In the genomic region with DNA sequence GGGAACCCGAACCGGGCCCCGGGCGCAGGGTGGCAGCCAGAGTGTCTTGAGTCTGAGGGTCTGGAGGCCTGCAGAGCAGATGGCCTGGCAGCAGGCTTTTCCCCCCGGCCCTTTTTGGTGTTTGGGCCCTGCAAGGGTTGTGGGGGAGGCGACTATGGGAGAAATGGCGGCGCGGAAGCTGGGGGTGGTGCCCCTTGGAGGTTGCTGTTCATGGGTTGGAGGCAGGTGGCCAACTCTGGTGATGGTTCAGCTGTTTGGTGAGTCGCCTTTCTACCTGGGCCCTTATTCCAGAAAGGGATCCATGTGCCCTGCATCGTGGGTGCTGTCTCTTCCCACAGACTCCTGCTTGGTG, we compare ENCODE assay signal across 8 mouse cellular contexts. TPM values are rescaled to one million over a fixed set of nuclear protein-coding genes. Genes with fewer than 3 reads are reported as not detected.
DNase-seq lines count a peak whose midpoint lies in the region; ATAC-seq and TF ChIP-seq lines count a peak whose summit lies in the region.

No protein-coding gene starts in this region.

- peak; percentile 14 to 37 for DNase-seq in spleen, postnatal 10 days (ENCODE audit: low spot score in 2 of 2)
- no peak for DNase-seq in spleen, adult 12 weeks (ENCODE audit: low spot score)
- peak; percentile 62 for DNase-seq in brain, adult 2 months (ENCODE audit: low read depth, low spot score)
- peak; percentile 31 for DNase-seq in forebrain, embryonic 14.5 days (ENCODE audit: low spot score)
- peak; percentile 47 for DNase-seq in hindbrain, postnatal 0 days (ENCODE audit: low spot score)
- DNase-seq in midbrain, postnatal 0 days (ENCODE audit: low spot score), result peak; percentile 4
- DNase-seq in c-Kit-positive CD71-positive TER-119-positive erythroid progenitor cells, embryonic 14.5 days (ENCODE audit: low spot score), result no peak

- peak overlapping the region; percentile 50 for H3K4me2 ChIP-seq in forebrain, embryonic 14.5 days (ENCODE audit: low read length)
- peak overlapping the region; percentile 54 for H3K4me2 ChIP-seq in hindbrain, postnatal 0 days (ENCODE audit: low read depth, low read length)
- peak overlapping the region; percentile 44 for H3K4me2 ChIP-seq in limb, embryonic 15.5 days
- H3K4me2 ChIP-seq in midbrain, postnatal 0 days (ENCODE audit: low read depth, low read length, poor library complexity, severe bottlenecking), result peak overlapping the region; percentile 47

- peak overlapping the region; percentile 78 for H3K9ac ChIP-seq in forebrain, embryonic 14.5 days (ENCODE audit: low read length)
- H3K9ac ChIP-seq in hindbrain, postnatal 0 days (replicated peaks; ENCODE audit: low read length), result peak overlapping the region; percentile 77
- peak overlapping the region; percentile 62 for H3K9ac ChIP-seq in limb, embryonic 15.5 days
- peak overlapping the region; percentile 70 for H3K9ac ChIP-seq in midbrain, postnatal 0 days (replicated peaks; ENCODE audit: low read length, poor library complexity, severe bottlenecking)

- no peaks in the 10 kb centered on the region for H3K4me1 ChIP-seq in forebrain, embryonic 14.5 days (ENCODE audit: control insufficient read depth, insufficient read depth, low read length)
- H3K4me1 ChIP-seq in hindbrain, postnatal 0 days (ENCODE audit: insufficient read depth, low read length), result no peaks in the 10 kb centered on the region
- H3K4me1 ChIP-seq in limb, embryonic 15.5 days, result no peaks in the 10 kb centered on the region
- H3K4me1 ChIP-seq in midbrain, postnatal 0 days (ENCODE audit: insufficient read depth, low read length), result no peaks in the 10 kb centered on the region

- TF ChIP-seq CTCF in hindbrain, postnatal 0 days (IDR thresholded peaks at IDR 0.05; ENCODE audit: low read depth), result no peak
- TF ChIP-seq CTCF in midbrain, postnatal 0 days (IDR thresholded peaks at IDR 0.05), result no peak

- peak overlapping the region; percentile 57 for H3K4me3 ChIP-seq in forebrain, embryonic 14.5 days (ENCODE audit: low read depth, low read length)
- peak overlapping the region; percentile 64 for H3K4me3 ChIP-seq in hindbrain, postnatal 0 days (ENCODE audit: low read length)
- peak overlapping the region; percentile 62 for H3K4me3 ChIP-seq in limb, embryonic 15.5 days
- H3K4me3 ChIP-seq in midbrain, postnatal 0 days (ENCODE audit: low read depth, low read length), result peak overlapping the region; percentile 61

- H3K36me3 ChIP-seq in forebrain, embryonic 14.5 days (ENCODE audit: control insufficient read depth, insufficient read depth, low read length), result peaks cover 25% of the 10 kb centered on the region; the same call in 1 of the 2 replicates
- H3K36me3 ChIP-seq in hindbrain, postnatal 0 days (ENCODE audit: insufficient read depth, low read length), result 0 out of 2 replicates have a peak, but pooled peaks cover 3% of the 10 kb centered on the region
- peaks cover 8% of the 10 kb centered on the region; the same call in 1 of the 2 replicates for H3K36me3 ChIP-seq in limb, embryonic 15.5 days
- H3K36me3 ChIP-seq in midbrain, postnatal 0 days (ENCODE audit: insufficient read depth, low read length), result peaks cover 6% of the 10 kb centered on the region; the same call in 1 of the 2 replicates

- WGBS in forebrain, embryonic 14.5 days, result 37% methylated on average over 11 of the region's 11 CpGs
- 44% methylated on average over 8 of the region's 11 CpGs for WGBS in hindbrain, postnatal 0 days
- WGBS in limb, embryonic 15.5 days, result 21% methylated on average over 11 of the region's 11 CpGs
- 23% methylated on average over 10 of the region's 11 CpGs for WGBS in midbrain, postnatal 0 days

- ATAC-seq in forebrain, embryonic 14.5 days, result no peak
- ATAC-seq in hindbrain, postnatal 0 days, result no peak; the same call in 1 of the 2 replicates
- ATAC-seq in limb, embryonic 15.5 days (ENCODE audit: insufficient number of reproducible peaks, low FRiP score, low TSS enrichment, low read depth), result peak; percentile 56; the same call in 1 of the 2 replicates
- peak; percentile 25; the same call in 1 of the 2 replicates for ATAC-seq in midbrain, postnatal 0 days (ENCODE audit: low FRiP score)

- no peaks in the 10 kb centered on the region for H3K9me3 ChIP-seq in forebrain, embryonic 14.5 days (replicated peaks; ENCODE audit: control insufficient read depth, low read length)
- no peaks in the 10 kb centered on the region for H3K9me3 ChIP-seq in hindbrain, postnatal 0 days (ENCODE audit: low read length)
- H3K9me3 ChIP-seq in limb, embryonic 15.5 days, result no peaks in the 10 kb centered on the region
- H3K9me3 ChIP-seq in midbrain, postnatal 0 days (ENCODE audit: low read length), result no peaks in the 10 kb centered on the region

- H3K27me3 ChIP-seq in forebrain, embryonic 14.5 days (replicated peaks; ENCODE audit: control insufficient read depth, insufficient read depth, low read length), result no peaks in the 10 kb centered on the region
- no peaks in the 10 kb centered on the region for H3K27me3 ChIP-seq in hindbrain, postnatal 0 days (ENCODE audit: insufficient read depth, low read length)
- no peaks in the 10 kb centered on the region for H3K27me3 ChIP-seq in limb, embryonic 15.5 days
- no peaks in the 10 kb centered on the region for H3K27me3 ChIP-seq in midbrain, postnatal 0 days (ENCODE audit: insufficient read depth, low read length)

- peak overlapping the region; percentile 74; the same call in 1 of the 2 replicates for H3K27ac ChIP-seq in forebrain, embryonic 14.5 days (ENCODE audit: low read depth, low read length)
- H3K27ac ChIP-seq in hindbrain, postnatal 0 days, result peak overlapping the region; percentile 89
- H3K27ac ChIP-seq in limb, embryonic 15.5 days, result peak overlapping the region; percentile 85
- peak overlapping the region; percentile 86 for H3K27ac ChIP-seq in midbrain, postnatal 0 days (ENCODE audit: low read depth, low read length)

RNA-seq across cellular contexts. Expression of a gene that starts 47.4 kb away (rescaled TPM):
- polyA plus RNA-seq in forebrain, embryonic 14.5 days (2014; fragmentation: Nextera tagmentation; extraction: Ambion mirVana), result 100 and 111 TPM in 2 replicates
- 201 and 270 TPM in 2 replicates for total RNA-seq in hindbrain, postnatal 0 days (2014; rRNA removed)
- 239 and 245 TPM in 2 replicates for polyA plus RNA-seq in hindbrain, postnatal 0 days (2015; fragmentation: Nextera tagmentation; extraction: Ambion mirVana)
- 37.8 and 38.8 TPM in 2 replicates for polyA plus RNA-seq in limb, embryonic 15.5 days (2015; fragmentation: Nextera tagmentation; extraction: Ambion mirVana)
- 198 and 252 TPM in 2 replicates for total RNA-seq in midbrain, postnatal 0 days (2014; rRNA removed)
- 285 and 291 TPM in 2 replicates for polyA plus RNA-seq in midbrain, postnatal 0 days (2015; fragmentation: Nextera tagmentation; extraction: Ambion mirVana)

Comparison
In these comparisons a context has a peak if more than half of its experiments do, and no peak if none do; other contexts are left out.
1. DNase-seq: peak in spleen, postnatal 10 days (2 of 2), brain, adult 2 months (single experiment), forebrain, embryonic 14.5 days (single experiment), hindbrain, postnatal 0 days (single experiment) and midbrain, postnatal 0 days (single experiment); none in spleen, adult 12 weeks (single experiment) and c-Kit-positive CD71-positive TER-119-positive erythroid progenitor cells, embryonic 14.5 days (single experiment).
2. ATAC-seq: peak in limb, embryonic 15.5 days (single experiment) and midbrain, postnatal 0 days (single experiment); none in forebrain, embryonic 14.5 days (single experiment) and hindbrain, postnatal 0 days (single experiment).
3. Peak in every context shown above with its lines, with median percentiles within 50 percentile points of each other: H3K27ac ChIP-seq, H3K4me2 ChIP-seq, H3K4me3 ChIP-seq and H3K9ac ChIP-seq.